Mouse (Mus musculus) G1E-ER4 (cell line): ENCODE data around the gene Cep290. TPM values are rescaled to one million over a fixed set of nuclear protein-coding genes. Genes with fewer than 3 reads are reported as not detected.

ENCODE experiments used
- GATA1 ChIP-seq: IDR thresholded peaks from one replicate; pipeline ENCODE4 v1.8.0; 2012; ENCODE audit warnings: low read length, inconsistent platforms
- polyA plus RNA-seq: library from polyadenylated mRNA; stranded (reverse); fragments of >175 nt; gene quantifications from 2 replicates; pipeline ENCODE4 v1.2.3, GENCODE M21; 2012

The Cep290 gene
- polyA plus RNA-seq, 1 experiment: 0.39 TPM

GRCm38 (mm10) chr10:100574505-100575149, 87.3 kb downstream of the Cep290 start:
- TF ChIP-seq GATA1: peak; percentile 22

GRCm38 (mm10) chr10:100575294-100575693, 87.9 kb downstream of the Cep290 start:
- TF ChIP-seq GATA1: no peak

GRCm38 (mm10) chr10:100584178-100584577, 96.8 kb downstream of the Cep290 start:
- TF ChIP-seq GATA1: no peak

- TF ChIP-seq GATA1: no peak
These were observed 101.2 kb downstream of the Cep290 start for GRCm38 (mm10) chr10:100588524-100588923.

- no peak for TF ChIP-seq GATA1
These were observed 101.6 kb downstream of the Cep290 start for GRCm38 (mm10) chr10:100588932-100589388.

- no peak for TF ChIP-seq GATA1
These were observed 103.0 kb downstream of the Cep290 start, which contains the start of the genes 4930430F08Rik and 1700017N19Rik for GRCm38 (mm10) chr10:100590323-100590722. TSS of gene 4930430F08Rik (minus strand) at chr10:100590423. TSS of gene 1700017N19Rik (plus strand) at chr10:100590484.

- TF ChIP-seq GATA1: no peak
These were observed 111.0 kb downstream of the Cep290 start for GRCm38 (mm10) chr10:100598339-100598738.

- TF ChIP-seq GATA1: no peak
These were observed 116.2 kb downstream of the Cep290 start for GRCm38 (mm10) chr10:100603511-100603910.

- TF ChIP-seq GATA1: no peak
These were observed 116.9 kb downstream of the Cep290 start for GRCm38 (mm10) chr10:100604254-100604653.

- no peak for TF ChIP-seq GATA1
These were observed 130.0 kb downstream of the Cep290 start for GRCm38 (mm10) chr10:100617233-100617903.

GRCm38 (mm10) chr10:100619474-100619873, 132.1 kb downstream of the Cep290 start:
- TF ChIP-seq GATA1: no peak

GRCm38 (mm10) chr10:100620040-100620439, 132.7 kb downstream of the Cep290 start:
- no peak for TF ChIP-seq GATA1

- TF ChIP-seq GATA1: no peak
These were observed 135.1 kb downstream of the Cep290 start for GRCm38 (mm10) chr10:100622494-100622893.

Other genes starting within 250 kb of the Cep290 start
- gene Gm4301, start 151.9 kb upstream of the Cep290 start, polyA plus RNA-seq: not detected in 2 replicates
- gene Gm4302, start 146.7 kb upstream of the Cep290 start, polyA plus RNA-seq: not detected in 2 replicates
- not detected in 2 replicates for gene Gm4303, start 141.6 kb upstream of the Cep290 start, polyA plus RNA-seq
- gene Gm4305, start 136.5 kb upstream of the Cep290 start, polyA plus RNA-seq: not detected in 2 replicates
- gene Gm4307, start 126.2 kb upstream of the Cep290 start, polyA plus RNA-seq: not detected in 2 replicates
- not detected in 2 replicates for gene Gm4312, start 105.0 kb upstream of the Cep290 start, polyA plus RNA-seq
- 4.4 and 6.3 TPM in 2 replicates for gene Tmtc3, start 208 bp upstream of the Cep290 start, polyA plus RNA-seq
- 6.4 and 13.8 TPM in 2 replicates for gene 4930430F08Rik, start 102.9 kb downstream of the Cep290 start, polyA plus RNA-seq
- gene 1700017N19Rik, start 102.9 kb downstream of the Cep290 start, polyA plus RNA-seq: not detected in 2 replicates